Mouse (Mus musculus) embryonic facial prominence, embryonic 11.5 days (tissue): Measurements from ENCODE around the gene Arhgap27. TPM values are rescaled to one million over a fixed set of nuclear protein-coding genes. Genes with fewer than 3 reads are reported as not detected.
A peak's percentile ranks its signal among the peaks of the same experiment; 100 is the strongest.
"Not testable (repeated sequence)": the region's sequence is repeated elsewhere in the genome, so short reads cannot be mapped to it uniquely, and the experiment has no call there.

Experiments
- ATAC-seq: fragments of 200-750 bp; cut with Nextera tagmentation; replicated peaks from 2 replicates; pipeline ENCODE4 v1.8.0; 2017; ENCODE audit warnings: low read depth; ENCODE audit not compliant: insufficient number of reproducible peaks, low FRiP score, low TSS enrichment
- DNase-seq: peaks from one replicate; pipeline ENCODE4 v3.0.0-alpha.2; 2015; ENCODE audit warnings: low spot score
- H3K27ac ChIP-seq: fragments of 300-500 bp; sonication (generic); replicated peaks from 2 replicates; pipeline ENCODE4 v1.5.1; 2014; ENCODE audit warnings: mild to moderate bottlenecking, low read depth, low read length, control low read depth
- H3K27me3 ChIP-seq: fragments of 300-500 bp; sonication (generic); 2 replicates; pipeline ENCODE4 v1.6.1; 2014; ENCODE audit warnings: mild to moderate bottlenecking, low read length, moderate library complexity, mixed read lengths; ENCODE audit not compliant: control insufficient read depth, insufficient read depth
- H3K36me3 ChIP-seq: fragments of 300-500 bp; sonication (generic); replicated peaks from 2 replicates; pipeline ENCODE4 v1.6.1; 2014; ENCODE audit warnings: low read depth, mild to moderate bottlenecking, low read length, moderate library complexity, mixed read lengths; ENCODE audit not compliant: control insufficient read depth, insufficient read depth
- H3K4me1 ChIP-seq: fragments of 300-500 bp; sonication (generic); 2 replicates; pipeline ENCODE4 v1.6.1; 2014; ENCODE audit warnings: low read length, mixed read lengths; ENCODE audit not compliant: control insufficient read depth, insufficient read depth
- H3K4me2 ChIP-seq: fragments of 300-500 bp; sonication (generic); 2 replicates; pipeline ENCODE4 v1.6.1; 2014; ENCODE audit warnings: low read depth, mild to moderate bottlenecking, control low read depth, low read length, moderate library complexity
- H3K4me3 ChIP-seq: fragments of 300-500 bp; sonication (generic); 2 replicates; pipeline ENCODE4 v1.5.1; 2014; ENCODE audit warnings: low read depth, low read length, control low read depth
- H3K9ac ChIP-seq: fragments of 300-500 bp; sonication (generic); replicated peaks from 2 replicates; pipeline ENCODE4 v1.6.1; 2014; ENCODE audit warnings: mild to moderate bottlenecking, control low read depth, low read length
- H3K9me3 ChIP-seq: fragments of 300-500 bp; sonication (generic); replicated peaks from 2 replicates; pipeline ENCODE4 v1.6.1; 2016; ENCODE audit warnings: mild to moderate bottlenecking, low read length, inconsistent platforms, mixed read lengths; ENCODE audit not compliant: control insufficient read depth
- WGBS: fragments of 180-500 bp; shearing (Covaris S2); extraction: QIAGEN DNeasy Blood & Tissue Kit; methylation state at CpG from one replicate; pipeline ENCODE4 v1.1.7; 2014; 5-methylcytosine and 5-hydroxymethylcytosine counted together
- polyA plus RNA-seq: library from polyadenylated mRNA; unstranded; fragments of >200 nt; fragmentation: Nextera tagmentation; extraction: Ambion mirVana; gene quantifications from 2 replicates; pipeline ENCODE4 v1.2.1, GENCODE M21; 2014

Gene Arhgap27
- polyA plus RNA-seq, 1 experiment from 2014 or later: 2.9 TPM

DNA sequence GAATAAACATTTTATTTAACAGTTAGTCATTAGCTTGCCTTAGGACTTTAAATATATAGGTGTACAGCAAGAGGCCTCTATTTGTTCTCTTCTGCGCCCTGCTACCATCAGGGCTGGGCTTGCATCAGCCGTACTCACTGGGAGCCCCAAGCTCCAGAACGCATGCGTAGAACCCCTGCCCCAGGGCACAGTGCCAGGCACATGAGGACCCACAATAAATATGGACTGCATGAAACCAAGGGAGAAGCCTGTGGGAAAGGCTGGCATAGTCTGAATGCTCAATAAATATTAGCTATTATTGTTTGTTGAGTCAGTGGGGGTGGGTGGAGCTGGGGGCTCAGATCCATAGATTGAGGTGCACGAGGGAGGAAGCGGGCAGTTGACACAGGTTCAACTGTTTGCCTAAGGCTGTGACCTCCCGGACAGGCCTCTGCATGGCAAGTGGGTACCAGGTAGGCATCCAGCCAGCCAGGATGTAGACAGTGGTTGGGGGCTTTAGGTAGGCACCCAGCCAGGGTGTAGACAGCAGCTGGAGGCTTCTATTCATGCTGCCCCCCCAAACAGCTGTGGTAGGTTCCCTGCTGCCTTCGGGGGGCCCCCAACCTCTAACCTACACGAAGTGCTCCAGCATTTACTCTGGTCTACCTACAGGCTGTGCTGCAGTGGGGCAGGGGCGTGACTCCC lies 31.8 kb downstream of the Arhgap27 start:
- H3K4me1 ChIP-seq: no peaks in the 10 kb centered on the region
- 89% methylated on average over 10 of the region's 10 CpGs for WGBS
- no peak for DNase-seq
- no peak overlapping the region for H3K27ac ChIP-seq
- H3K4me3 ChIP-seq: no peak overlapping the region
- peaks cover 25% of the 10 kb centered on the region for H3K27me3 ChIP-seq
- no peak overlapping the region for H3K9ac ChIP-seq
- no peak overlapping the region for H3K4me2 ChIP-seq
- no peaks in the 10 kb centered on the region for H3K36me3 ChIP-seq
- H3K9me3 ChIP-seq: no peaks in the 10 kb centered on the region
- ATAC-seq: no peak

DNA sequence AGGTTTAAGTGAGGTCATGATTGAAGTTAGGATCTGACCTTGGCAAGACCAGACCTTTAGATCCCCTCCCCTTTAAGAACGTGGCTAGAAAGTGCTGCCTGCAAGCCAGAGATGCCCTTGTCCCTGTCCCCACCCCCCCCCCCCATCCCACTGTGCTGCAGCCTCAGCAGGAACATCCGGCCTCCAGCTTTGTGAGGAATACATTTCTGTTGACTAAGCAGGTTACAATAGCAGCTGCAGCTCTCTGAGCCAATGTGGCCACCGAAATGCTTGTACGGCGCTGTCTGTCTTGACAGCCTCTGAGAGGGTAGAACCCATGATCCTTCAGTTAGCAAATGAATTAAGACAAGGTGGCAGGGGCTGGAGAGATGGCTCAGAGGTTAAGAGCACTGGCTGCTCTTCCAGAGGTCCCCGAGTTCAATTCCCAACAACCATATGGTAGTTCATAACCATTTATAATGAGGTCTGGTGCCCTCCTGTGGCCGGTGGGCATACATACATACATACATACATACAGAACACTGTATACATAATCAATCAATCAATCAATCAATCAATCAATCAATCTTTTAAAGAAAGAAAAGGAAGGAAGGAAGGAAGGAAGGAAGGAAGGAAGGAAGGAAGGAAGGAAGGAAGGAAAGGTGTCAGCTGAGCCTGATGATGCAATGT lies 32.7 kb downstream of the Arhgap27 start:
- Histone ChIP-seq H3K36me3 (no peaks in the 10 kb centered on the region), H3K4me2 (no peak overlapping the region), H3K27me3 (peaks cover 25% of the 10 kb centered on the region), H3K4me3 (no peak overlapping the region), H3K27ac (no peak overlapping the region), H3K4me1 (no peaks in the 10 kb centered on the region), H3K9me3 (no peaks in the 10 kb centered on the region), H3K9ac (no peak overlapping the region)
- WGBS: 74% methylated on average over 7 of the region's 7 CpGs
- DNase-seq: no peak
- no peak for ATAC-seq

DNA sequence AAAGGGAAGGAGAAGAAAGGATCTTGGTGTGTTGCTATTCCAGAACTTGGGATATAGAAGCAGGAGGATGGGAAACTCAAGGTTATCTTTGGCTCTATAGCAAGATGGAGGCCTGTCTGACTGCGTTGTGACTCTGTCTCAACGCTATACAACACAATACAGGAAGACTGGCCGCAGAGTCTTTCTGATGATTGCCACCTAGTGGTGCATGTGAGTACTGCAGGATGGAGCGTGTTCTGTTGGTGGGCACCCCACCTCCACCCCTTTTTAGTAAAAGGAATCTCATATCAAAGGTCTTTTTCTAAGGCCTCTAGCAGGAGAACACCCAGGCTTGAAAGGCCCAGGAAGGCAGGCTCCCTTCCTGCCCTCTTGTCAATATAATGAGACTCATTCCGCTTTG lies 36.5 kb downstream of the Arhgap27 start:
- peak; percentile 90 for DNase-seq
- Histone ChIP-seq H3K9ac (no peak overlapping the region; the same call in 1 of the 2 replicates), H3K4me3 (no peak overlapping the region), H3K9me3 (no peaks in the 10 kb centered on the region), H3K36me3 (no peaks in the 10 kb centered on the region), H3K27ac (no peak overlapping the region), H3K27me3 (no peaks in the 10 kb centered on the region; the same call in 1 of the 2 replicates), H3K4me1 (no peaks in the 10 kb centered on the region; the same call in 1 of the 2 replicates), H3K4me2 (no peak overlapping the region)
- WGBS: 12% methylated on average over 5 of the region's 5 CpGs
- ATAC-seq: no peak

DNA sequence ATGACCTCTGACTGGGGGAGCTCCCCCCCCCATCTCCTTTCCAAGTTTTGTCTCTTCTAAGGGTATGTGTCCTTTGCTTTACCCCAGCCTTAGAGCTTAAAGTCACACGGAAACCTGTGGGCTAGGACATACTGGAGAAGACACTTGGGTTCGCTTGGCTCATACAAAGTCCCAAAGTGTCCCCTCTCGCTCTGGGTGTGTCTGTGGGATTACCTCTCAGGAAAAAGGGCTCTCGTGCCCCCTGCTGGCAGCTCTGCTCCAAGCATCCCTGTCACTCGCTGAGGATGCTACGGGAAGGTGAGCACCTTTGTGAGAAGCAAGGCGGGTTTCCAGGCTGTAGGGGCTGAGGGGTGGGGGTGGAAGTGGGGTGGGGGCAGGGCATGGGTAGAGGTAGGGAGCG lies 38.3 kb downstream of the Arhgap27 start:
- Histone ChIP-seq H3K4me3 (no peak overlapping the region), H3K9me3 (no peaks in the 10 kb centered on the region), H3K27ac (no peak overlapping the region), H3K9ac (no peak overlapping the region), H3K4me2 (no peak overlapping the region), H3K27me3 (no peaks in the 10 kb centered on the region; the same call in 1 of the 2 replicates), H3K36me3 (no peaks in the 10 kb centered on the region), H3K4me1 (no peaks in the 10 kb centered on the region; the same call in 1 of the 2 replicates)
- DNase-seq (peak; percentile 86), ATAC-seq (no peak; the same call in 1 of the 2 replicates)
- WGBS: 14% methylated on average over 8 of the region's 8 CpGs

DNA sequence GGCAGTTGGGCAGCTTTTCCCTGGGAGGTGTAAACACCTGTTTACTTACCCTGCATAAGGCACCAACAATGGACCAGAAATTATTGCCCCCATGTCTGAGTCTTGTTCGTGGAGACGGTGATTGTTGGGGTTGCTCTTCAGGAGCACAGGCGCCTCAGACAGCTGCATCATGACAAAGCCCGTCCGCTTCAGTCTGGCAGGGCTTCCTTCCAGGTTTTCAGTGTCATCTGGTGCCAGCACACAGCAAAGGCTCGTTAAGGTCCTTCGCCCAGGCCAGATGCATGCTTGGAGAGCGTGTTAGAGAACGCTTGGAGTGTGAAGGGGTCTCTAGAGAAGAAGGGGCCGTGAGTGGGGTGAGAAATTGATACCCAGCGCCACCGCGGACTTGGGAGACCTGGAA lies 38.8 kb downstream of the Arhgap27 start:
- Histone ChIP-seq H3K4me2 (no peak overlapping the region), H3K27me3 (no peaks in the 10 kb centered on the region; the same call in 1 of the 2 replicates), H3K27ac (no peak overlapping the region), H3K9ac (no peak overlapping the region), H3K4me3 (no peak overlapping the region), H3K4me1 (no peaks in the 10 kb centered on the region; the same call in 1 of the 2 replicates), H3K9me3 (no peaks in the 10 kb centered on the region), H3K36me3 (no peaks in the 10 kb centered on the region)
- whole genome bisulfite sequencing: 65% methylated on average over 13 of the region's 13 CpGs
- ATAC-seq: no peak
- DNase-seq: no peak

DNA sequence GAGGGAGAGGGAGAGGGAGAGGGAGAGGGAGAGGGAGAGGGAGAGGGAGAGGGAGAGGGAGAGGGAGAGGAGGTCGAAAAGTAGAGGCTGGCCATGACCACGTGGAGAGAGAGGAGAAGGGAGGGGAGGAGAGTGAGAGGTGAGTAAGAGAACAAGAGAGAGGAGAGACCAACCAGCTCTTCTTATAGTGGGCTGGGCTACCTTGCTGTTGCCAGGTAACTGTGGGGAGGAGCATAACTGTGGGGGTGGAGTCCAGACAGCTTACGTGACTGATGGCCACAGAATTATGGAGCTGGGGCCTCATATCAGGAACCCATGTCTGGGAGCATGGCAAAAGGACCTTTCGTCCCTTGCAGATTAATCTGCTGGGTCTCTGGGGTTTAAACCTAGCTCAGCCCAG lies 40.7 kb downstream of the Arhgap27 start:
- WGBS: 43% methylated on average over 4 of the region's 4 CpGs

DNA sequence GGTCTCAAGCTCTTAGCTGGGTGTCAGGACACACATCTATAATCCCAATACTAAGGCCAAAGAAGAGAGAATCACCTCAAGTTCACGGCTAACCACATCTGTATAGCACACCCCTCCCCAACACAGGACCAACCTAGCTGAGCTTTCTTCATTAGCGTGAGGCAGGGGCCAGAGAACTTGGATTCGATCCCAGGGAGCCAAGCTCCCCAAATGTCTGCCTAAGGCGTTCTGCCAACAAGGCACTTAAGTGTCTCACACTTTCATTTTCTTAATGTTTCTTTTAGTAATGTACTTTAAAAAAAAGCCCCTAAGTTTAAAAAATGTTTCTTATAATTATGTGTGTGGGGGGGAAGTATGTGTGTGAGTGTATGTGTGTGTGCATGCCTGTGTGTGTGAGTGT lies 42.8 kb downstream of the Arhgap27 start:
- no peak overlapping the region for H3K4me2 ChIP-seq
- no peak overlapping the region for H3K27ac ChIP-seq
- H3K9ac ChIP-seq: no peak overlapping the region
- H3K4me3 ChIP-seq: no peak overlapping the region
- H3K36me3 ChIP-seq: no peaks in the 10 kb centered on the region
- no peaks in the 10 kb centered on the region for H3K9me3 ChIP-seq
- 76% methylated on average over 4 of the region's 4 CpGs for WGBS
- DNase-seq (no peak), ATAC-seq (no peak)
- H3K27me3 ChIP-seq: no peaks in the 10 kb centered on the region; the same call in 1 of the 2 replicates
- H3K4me1 ChIP-seq: no peaks in the 10 kb centered on the region; the same call in 1 of the 2 replicates

More for the DNA sequence above, 40.7 kb downstream of the Arhgap27 start:
- not testable (repeated sequence) for H3K27me3 ChIP-seq, H3K9me3 ChIP-seq, ATAC-seq, H3K36me3 ChIP-seq, H3K4me2 ChIP-seq, H3K4me3 ChIP-seq, DNase-seq, H3K9ac ChIP-seq, H3K4me1 ChIP-seq, H3K27ac ChIP-seq

DNA sequence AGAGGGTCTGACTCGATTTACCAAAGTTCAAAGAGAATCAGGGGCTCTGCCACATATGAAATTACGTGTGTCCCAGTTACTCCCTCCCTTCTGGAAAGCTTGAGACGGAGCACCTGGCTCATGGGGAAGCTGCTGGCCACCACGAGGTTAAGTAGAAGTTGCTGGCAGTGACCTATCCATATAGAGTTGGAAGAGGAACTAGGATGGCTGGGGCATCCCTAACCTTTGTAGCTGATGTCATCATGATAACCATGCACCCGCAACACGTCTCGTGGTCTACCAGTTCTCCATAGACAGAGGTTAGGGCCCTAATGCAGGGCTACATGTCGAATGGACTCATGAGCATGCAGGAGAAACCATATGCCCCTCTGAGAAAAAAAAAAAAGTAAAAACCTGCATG lies 43.3 kb downstream of the Arhgap27 start:
- WGBS: 82% methylated on average over 8 of the region's 8 CpGs
- DNase-seq (no peak), ATAC-seq (no peak)
- Histone ChIP-seq H3K4me3 (no peak overlapping the region), H3K9me3 (no peaks in the 10 kb centered on the region), H3K27ac (no peak overlapping the region), H3K36me3 (no peaks in the 10 kb centered on the region), H3K27me3 (no peaks in the 10 kb centered on the region; the same call in 1 of the 2 replicates), H3K4me1 (no peaks in the 10 kb centered on the region; the same call in 1 of the 2 replicates), H3K9ac (no peak overlapping the region), H3K4me2 (no peak overlapping the region)
